Mouse (Mus musculus) adrenal gland, postnatal 10 days (tissue): Measurements from ENCODE around the gene Isy1. TPM values are rescaled to one million over a fixed set of nuclear protein-coding genes. Genes with fewer than 3 reads are reported as not detected.
"Not testable (repeated sequence)": the region's sequence is repeated elsewhere in the genome, so short reads cannot be mapped to it uniquely, and the experiment has no call there.

Experiments used
- DNase-seq: peaks from one replicate; pipeline ENCODE4 v3.0.0; 2021; ENCODE audit warnings: mixed read lengths
- total RNA-seq, 2 experiments: library from RNA; stranded (reverse); gene quantifications; 2 replicates each; pipeline ENCODE4 v1.2.3; 2021

Gene Isy1
- total RNA-seq, 2 experiments from 2014 or later = 32.3 to 34.9 TPM

DNA sequence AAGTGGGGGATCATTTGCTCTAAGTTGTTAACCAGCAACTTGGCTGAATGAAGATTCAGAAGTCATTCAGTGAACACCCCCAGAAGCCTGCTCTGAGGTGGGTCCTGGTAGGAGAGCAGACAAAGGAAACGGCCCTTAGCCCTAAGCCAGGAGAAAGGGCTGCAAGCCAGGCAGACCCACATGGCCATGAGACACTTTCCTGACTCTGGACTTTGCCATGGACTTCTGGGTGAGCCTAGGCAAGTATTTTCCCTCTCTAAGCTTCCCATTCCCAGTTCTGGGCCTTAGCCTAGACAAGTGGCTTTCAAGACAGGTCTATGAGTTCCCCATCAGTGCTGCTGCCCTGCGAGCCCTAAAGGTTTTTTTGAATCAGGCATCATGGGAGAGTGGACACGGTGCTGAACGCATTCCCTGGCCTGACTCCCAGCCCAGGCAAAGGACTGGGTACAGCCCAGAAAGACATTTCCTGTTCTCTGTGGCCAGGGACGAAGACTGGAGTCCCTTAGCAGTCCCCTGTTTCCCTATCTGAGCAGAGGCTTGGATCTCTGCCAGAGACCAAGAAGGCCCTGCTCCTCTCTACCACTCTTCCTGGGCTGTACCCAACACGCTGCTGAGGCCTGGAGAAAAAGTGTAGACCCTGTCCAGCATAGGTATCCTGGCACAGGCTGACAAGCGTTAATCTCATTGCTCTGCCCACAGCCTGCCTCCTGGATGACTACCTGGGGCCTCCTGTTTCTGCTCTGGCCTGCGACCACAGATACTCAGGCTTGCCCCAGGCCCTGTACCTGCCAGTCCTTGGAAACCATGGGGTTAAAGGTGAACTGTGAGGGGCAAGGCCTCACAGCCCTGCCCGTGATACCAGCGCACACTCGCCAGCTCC is 60.1 kb downstream of the Isy1 start:
- DNase-seq = no peak

GRCm38 (mm10) chr6:87777842-87778241 is 60.8 kb downstream of the Isy1 start, which contains the start of gene Gp9:
Gp9 (plus strand) TSS chr6:87778072.
- no peak for DNase-seq

- DNase-seq = no peak
Observed at GRCm38 (mm10) chr6:87776663-87777062, 61.9 kb downstream of the Isy1 start.

GRCm38 (mm10) chr6:87775588-87776245 is 62.9 kb downstream of the Isy1 start:
- no peak for DNase-seq

GRCm38 (mm10) chr6:87774909-87775308 is 63.7 kb downstream of the Isy1 start:
- no peak for DNase-seq

DNA sequence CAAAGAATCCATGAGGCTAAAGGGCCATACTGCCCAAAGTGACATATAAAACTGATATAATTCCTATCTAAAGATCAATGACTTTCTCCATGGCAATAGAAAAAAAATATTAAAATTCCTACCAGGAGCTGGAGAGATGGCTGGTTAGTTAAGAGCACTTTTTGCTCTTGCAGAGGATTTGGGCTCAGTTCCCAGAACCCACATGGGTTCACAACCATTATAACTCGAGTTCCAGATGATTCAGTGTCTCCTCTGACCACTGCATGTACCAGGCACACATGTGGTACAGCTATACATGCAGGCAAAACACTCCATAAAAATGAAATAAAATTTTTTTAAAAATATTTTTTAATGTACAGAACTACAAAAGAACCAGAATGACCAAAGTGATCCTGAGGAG is 64.1 kb downstream of the Isy1 start:
- DNase-seq = no peak

DNA sequence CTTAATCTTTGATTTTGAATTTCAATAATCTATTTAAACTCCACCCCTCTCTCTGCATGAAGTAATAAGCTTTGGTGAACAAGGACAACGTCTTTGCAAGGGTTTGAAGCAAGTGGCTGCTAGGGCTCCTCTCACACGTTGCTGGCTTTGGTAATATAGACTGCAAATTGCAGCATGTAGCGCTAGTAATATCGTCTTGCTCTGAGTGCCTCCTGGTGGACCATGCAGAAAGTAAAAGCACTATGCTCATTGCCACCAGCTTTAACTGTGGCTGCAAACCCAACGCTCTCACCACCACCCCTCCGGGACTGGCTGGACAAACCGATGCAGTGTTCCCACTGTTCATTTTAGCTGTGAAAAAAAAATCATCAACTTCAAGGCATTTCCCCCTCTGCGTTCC is 68.0 kb downstream of the Isy1 start:
- no peak for DNase-seq

GRCm38 (mm10) chr6:87764296-87764695 is 74.3 kb downstream of the Isy1 start:
- DNase-seq = not testable (repeated sequence)

Other genes with a start within 250 kb of the Isy1 start
- 1 to 10 TPM in 1 of 2 experiments, under 1 TPM in 1; 0.57 to 1.3 TPM for gene Prokr1, start 248.1 kb downstream of the Isy1 start, total RNA-seq
- 1 to 10 TPM; 6.1 to 7.4 TPM for gene Aplf, start 166.6 kb downstream of the Isy1 start, total RNA-seq
- gene Efcc1, start 107.9 kb downstream of the Isy1 start, total RNA-seq = 1 to 10 TPM; 1.1 to 1.4 TPM
- 1 to 10 TPM; 1.1 to 1.3 TPM for gene Gp9, start 60.7 kb downstream of the Isy1 start, total RNA-seq
- 10 to 100 TPM; 30.4 to 46.1 TPM for gene Rab43, start 26.6 kb downstream of the Isy1 start, total RNA-seq
- 1 to 10 TPM; 2.0 to 6.6 TPM for gene Gm45140, start 3.0 kb downstream of the Isy1 start, total RNA-seq
- 100 to 1,000 TPM; 395 to 399 TPM for gene Cnbp, start 12.3 kb upstream of the Isy1 start, total RNA-seq
- gene Copg1, start 49.0 kb upstream of the Isy1 start, total RNA-seq = 10 to 100 TPM; 86.9 to 90.3 TPM
- 10 to 100 TPM; 21.1 to 25.4 TPM for gene Hmces, start 75.1 kb upstream of the Isy1 start, total RNA-seq
- gene H1fx, start 142.8 kb upstream of the Isy1 start, total RNA-seq = 10 to 100 TPM; 28.9 to 30.8 TPM
- gene Rab7, start 206.5 kb upstream of the Isy1 start, total RNA-seq = 100 to 1,000 TPM; 249 to 262 TPM
- 100 to 1,000 TPM; 156 to 182 TPM for gene Rpn1, start 245.7 kb upstream of the Isy1 start, total RNA-seq